Mouse (Mus musculus) stomach, embryonic 14.5 days (tissue): ENCODE data around the gene Gnptg. TPM values are rescaled to one million over a fixed set of nuclear protein-coding genes. Genes with fewer than 3 reads are reported as not detected.
A peak's percentile ranks its signal among the peaks of the same experiment; 100 is the strongest.

Experiments used
- ATAC-seq: fragments of 200-750 bp; cut with Nextera tagmentation; 2 replicates; pipeline ENCODE4 v1.8.0; 2017; ENCODE audit warnings: low read depth, moderate TSS enrichment; ENCODE audit not compliant: insufficient number of reproducible peaks, insufficient read depth, low FRiP score
- H3K27ac ChIP-seq: fragments of 300-500 bp; sonication (generic); 2 replicates; pipeline ENCODE4 v1.5.1; 2014; ENCODE audit warnings: mild to moderate bottlenecking, low read length, moderate library complexity, mixed read lengths
- H3K27me3 ChIP-seq: fragments of 300-500 bp; sonication (generic); 2 replicates; pipeline ENCODE4 v1.6.1; 2014; ENCODE audit warnings: low read length, control low read depth, mixed read lengths; ENCODE audit not compliant: control insufficient read depth, insufficient read depth
- H3K36me3 ChIP-seq: fragments of 300-500 bp; sonication (generic); 2 replicates; pipeline ENCODE4 v1.6.1; 2014; ENCODE audit warnings: mild to moderate bottlenecking, control low read depth, low read length, moderate library complexity, mixed read lengths; ENCODE audit not compliant: control insufficient read depth, insufficient read depth
- H3K4me1 ChIP-seq: fragments of 300-500 bp; sonication (generic); 2 replicates; pipeline ENCODE4 v1.6.1; 2014; ENCODE audit warnings: low read length, control low read depth, mixed read lengths; ENCODE audit not compliant: control insufficient read depth, insufficient read depth
- H3K4me2 ChIP-seq: fragments of 300-500 bp; sonication (generic); replicated peaks from 2 replicates; pipeline ENCODE4 v1.6.1; 2014; ENCODE audit warnings: low read depth, low read length, control low read depth
- H3K4me3 ChIP-seq: fragments of 300-500 bp; sonication (generic); 2 replicates; pipeline ENCODE4 v1.5.1; 2014; ENCODE audit warnings: low read depth, low read length, control low read depth
- H3K9ac ChIP-seq: fragments of 300-500 bp; sonication (generic); replicated peaks from 2 replicates; pipeline ENCODE4 v1.6.1; 2014; ENCODE audit warnings: low read depth, mild to moderate bottlenecking, control low read depth, low read length, moderate library complexity, mixed read lengths
- H3K9me3 ChIP-seq: fragments of 300-500 bp; sonication (generic); 2 replicates; pipeline ENCODE4 v1.6.1; 2016; ENCODE audit warnings: low read depth, low read length, control low read depth; ENCODE audit not compliant: control insufficient read depth
- WGBS: fragments of 180-500 bp; shearing (Covaris S2); extraction: QIAGEN DNeasy Blood & Tissue Kit; methylation state at CpG from one replicate; pipeline ENCODE4 v1.1.7; 2014; 5-methylcytosine and 5-hydroxymethylcytosine counted together
- microRNA-seq: library from miRNA; unstranded; fragments of <30 nt; microRNA quantifications from one replicate; pipeline ENCODE4, GENCODE M21; 2016
- polyA plus RNA-seq: library from polyadenylated mRNA; unstranded; fragments of >200 nt; fragmentation: Nextera tagmentation; extraction: Ambion mirVana; gene quantifications from 2 replicates; pipeline ENCODE4 v1.2.1, GENCODE M21; 2014

Gene Gnptg
- polyA plus RNA-seq, 1 experiment from 2014 or later, result 44.3 TPM

GRCm38 (mm10) chr17:25188150-25189031 is 51.5 kb downstream of the Gnptg start, which contains the start of gene Unkl:
Unkl (plus strand) TSS chr17:25188397.
- under 1% methylated on average over 82 of the region's 104 CpGs for WGBS
- H3K9me3 ChIP-seq, result no peaks in the 10 kb centered on the region
- peak; percentile 50; the same call in 1 of the 2 replicates for ATAC-seq

GRCm38 (mm10) chr17:25187784-25188149 is 52.2 kb downstream of the Gnptg start:
- Histone ChIP-seq H3K4me1 (peaks cover 9% of the 10 kb centered on the region), H3K27ac (peak overlapping the region; percentile 69; the same call in 1 of the 2 replicates), H3K9ac (peak overlapping the region; percentile 84), H3K4me2 (peak overlapping the region; percentile 82), H3K9me3 (no peaks in the 10 kb centered on the region), H3K27me3 (no peaks in the 10 kb centered on the region), H3K36me3 (peaks cover 15% of the 10 kb centered on the region), H3K4me3 (peak overlapping the region; percentile 95)
- WGBS, result 11% methylated on average over 11 of the region's 11 CpGs
- ATAC-seq, result no peak

More at GRCm38 (mm10) chr17:25188150-25189031, 51.5 kb downstream of the Gnptg start, which contains the start of gene Unkl:
- Histone ChIP-seq H3K36me3 (peaks cover 15% of the 10 kb centered on the region), H3K4me1 (peaks cover 9% of the 10 kb centered on the region), H3K27me3 (no peaks in the 10 kb centered on the region), H3K27ac (peak within 1 kb of the TSS; percentile 69; the same call in 1 of the 2 replicates), H3K9ac (peak within 1 kb of the TSS; percentile 84), H3K4me3 (peak within 1 kb of the TSS; percentile 95), H3K4me2 (peak within 1 kb of the TSS; percentile 82)

- WGBS, result 6% methylated on average over 17 of the region's 17 CpGs
- ATAC-seq, result 0 out of 2 replicates have a peak, but pooled peaks have one; percentile 1
Observed at GRCm38 (mm10) chr17:25184961-25185360, 55.0 kb downstream of the Gnptg start.

DNA sequence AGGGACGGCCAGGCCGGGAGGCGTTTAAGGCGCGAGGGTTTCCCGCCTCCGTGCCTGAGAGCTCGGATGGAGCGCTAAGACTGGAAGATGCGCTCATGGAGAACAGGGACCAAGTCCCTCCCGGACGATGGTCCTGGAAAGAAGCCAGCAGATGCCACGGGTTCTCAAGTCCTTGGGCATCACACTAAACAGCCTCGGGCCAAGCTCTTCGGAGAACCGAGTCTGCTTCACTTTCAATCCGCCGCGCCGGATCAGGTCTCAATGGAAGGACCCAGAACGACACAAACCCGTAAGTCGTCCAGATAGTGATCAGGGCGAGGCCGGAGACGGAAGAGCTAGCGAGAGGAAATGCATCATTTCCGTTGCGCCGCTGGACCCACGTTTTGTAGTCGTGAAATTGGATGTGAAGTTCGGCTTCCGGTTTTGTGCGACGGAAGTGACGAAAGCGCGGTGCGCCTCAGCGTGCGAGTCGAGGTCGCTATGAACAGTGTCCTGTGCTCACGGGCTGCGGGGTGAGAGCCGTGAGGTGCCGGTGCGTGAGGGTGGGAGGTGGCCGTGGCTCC is 55.7 kb downstream of the Gnptg start, which contains the start of gene BC003965:
Gene BC003965, plus strand, starts transcription at position 426 of the 563 bp plus-strand sequence.
- peak; percentile 82 for ATAC-seq
- peak within 1 kb of the TSS; percentile 93 for H3K4me2 ChIP-seq
- peak within 1 kb of the TSS; percentile 67 for H3K27ac ChIP-seq
- H3K9me3 ChIP-seq, result no peaks in the 10 kb centered on the region
- H3K36me3 ChIP-seq, result no peaks in the 10 kb centered on the region; the same call in 1 of the 2 replicates
- no peaks in the 10 kb centered on the region for H3K27me3 ChIP-seq
- peaks cover under 1% of the 10 kb centered on the region for H3K4me1 ChIP-seq
- peak within 1 kb of the TSS; percentile 73 for H3K9ac ChIP-seq
- peak within 1 kb of the TSS; percentile 86 for H3K4me3 ChIP-seq
- WGBS, result under 1% methylated on average over 50 of the region's 50 CpGs

More at GRCm38 (mm10) chr17:25184961-25185360, 55.0 kb downstream of the Gnptg start:
- peak overlapping the region; percentile 45; the same call in 1 of the 2 replicates for H3K27ac ChIP-seq
- H3K27me3 ChIP-seq, result no peaks in the 10 kb centered on the region
- no peaks in the 10 kb centered on the region for H3K9me3 ChIP-seq
- H3K4me2 ChIP-seq, result peak overlapping the region; percentile 84
- H3K36me3 ChIP-seq, result no peaks in the 10 kb centered on the region; the same call in 1 of the 2 replicates
- peaks cover 8% of the 10 kb centered on the region for H3K4me1 ChIP-seq
- H3K4me3 ChIP-seq, result peak overlapping the region; percentile 86
- peak overlapping the region; percentile 73 for H3K9ac ChIP-seq

Small RNAs within 50 kb of the gene (microRNA-seq; reads per million reads assigned to microRNA genes)
- 2.1 reads per million for gene Mir3547

Other genes starting within 250 kb of the Gnptg start
- 9.7 and 11.7 TPM in 2 replicates for gene Cramp1l, start 224.3 kb downstream of the Gnptg start, polyA plus RNA-seq
- gene Ift140, start 224.0 kb downstream of the Gnptg start, polyA plus RNA-seq, result 17.1 and 18.7 TPM in 2 replicates
- 21.6 TPM in 2 replicates for gene Tmem204, start 156.5 kb downstream of the Gnptg start, polyA plus RNA-seq
- gene Telo2, start 124.2 kb downstream of the Gnptg start, polyA plus RNA-seq, result 38.2 and 40.5 TPM in 2 replicates
- gene Ptx4, start 119.4 kb downstream of the Gnptg start, polyA plus RNA-seq, result 0.16 and 0.28 TPM in 2 replicates
- gene Clcn7, start 106.7 kb downstream of the Gnptg start, polyA plus RNA-seq, result 19.7 and 20.4 TPM in 2 replicates
- 0.41 and 0.43 TPM in 2 replicates for gene Ccdc154, start 77.7 kb downstream of the Gnptg start, polyA plus RNA-seq
- gene Gm38655, start 64.7 kb downstream of the Gnptg start, polyA plus RNA-seq, result 3.3 and 4.2 TPM in 2 replicates
- gene BC003965, start 55.6 kb downstream of the Gnptg start, polyA plus RNA-seq, result 31.5 and 32.4 TPM in 2 replicates
- 5.7 and 6.8 TPM in 2 replicates for gene Unkl, start 51.7 kb downstream of the Gnptg start, polyA plus RNA-seq
- gene Tsr3, start within 50 bp of the Gnptg start, polyA plus RNA-seq, result 41.1 and 42.4 TPM in 2 replicates
- gene Baiap3, start 16.2 kb upstream of the Gnptg start, polyA plus RNA-seq, result 2.3 and 3.9 TPM in 2 replicates
- 592 and 600 TPM in 2 replicates for gene Ube2i, start 34.5 kb upstream of the Gnptg start, polyA plus RNA-seq
- 0.33 and 0.35 TPM in 2 replicates for gene Prss34, start 58.3 kb upstream of the Gnptg start, polyA plus RNA-seq
- gene Prss28, start 68.5 kb upstream of the Gnptg start, polyA plus RNA-seq, result not detected in 2 replicates
- gene Prss29, start 78.5 kb upstream of the Gnptg start, polyA plus RNA-seq, result not detected in 2 replicates
- not detected in 2 replicates for gene Tpsab1, start 105.4 kb upstream of the Gnptg start, polyA plus RNA-seq
- 1.3 and 1.4 TPM in 2 replicates for gene Tpsb2, start 126.2 kb upstream of the Gnptg start, polyA plus RNA-seq
- gene Tpsg1, start 129.1 kb upstream of the Gnptg start, polyA plus RNA-seq, result 0.69 and 0.98 TPM in 2 replicates
- gene Cacna1h, start 193.7 kb upstream of the Gnptg start, polyA plus RNA-seq, result 6.1 and 6.6 TPM in 2 replicates
- gene Tekt4, start 214.5 kb upstream of the Gnptg start, polyA plus RNA-seq, result not detected in 2 replicates